Mouse (Mus musculus): ENCODE data around the gene Cry1. TPM values are rescaled to one million over a fixed set of nuclear protein-coding genes. Genes with fewer than 3 reads are reported as not detected.

Cry1 gene
- polyA plus RNA-seq, 1 experiment from 2014 or later = 12.3 TPM

- Histone ChIP-seq H3K4me2 (no peak overlapping the region), H3K4me3 (no peak overlapping the region), H3K4me1 (peaks cover 10% of the 10 kb centered on the region; the same call in 1 of the 2 replicates), H3K9me3 (replicated peaks) (no peaks in the 10 kb centered on the region), H3K27ac (no peak overlapping the region), H3K36me3 (no peaks in the 10 kb centered on the region), H3K9ac (no peak overlapping the region), H3K27me3 (replicated peaks) (peaks cover 5% of the 10 kb centered on the region; the same call in 1 of the 2 replicates)
- no peak for ATAC-seq
- 53% methylated on average over 5 of the region's 5 CpGs for whole genome bisulfite sequencing (ENCODE audit: insufficient replicate concordance)
Measured at GRCm38 (mm10) chr10:85189966-85190365, 5.1 kb upstream of the Cry1 start.

- H3K4me3 ChIP-seq = no peak overlapping the region
- H3K27ac ChIP-seq = no peak overlapping the region
- H3K9me3 ChIP-seq (replicated peaks) = no peaks in the 10 kb centered on the region
- H3K4me2 ChIP-seq = no peak overlapping the region
- no peaks in the 10 kb centered on the region for H3K36me3 ChIP-seq
- H3K27me3 ChIP-seq (replicated peaks) = peaks cover 24% of the 10 kb centered on the region
- H3K4me1 ChIP-seq = peaks cover 30% of the 10 kb centered on the region
- H3K9ac ChIP-seq = no peak overlapping the region
- ATAC-seq = no peak
- 89% methylated on average over 2 of the region's 2 CpGs for WGBS (ENCODE audit: insufficient replicate concordance)
Measured at GRCm38 (mm10) chr10:85186499-85186794, 1.6 kb upstream of the Cry1 start.

GRCm38 (mm10) chr10:85185639-85186498 is 1.0 kb upstream of the Cry1 start:
- Histone ChIP-seq H3K27ac (peak overlapping the region; percentile 8; the same call in 1 of the 2 replicates), H3K27me3 (replicated peaks) (peaks cover 24% of the 10 kb centered on the region), H3K4me3 (peak overlapping the region; percentile 67), H3K9me3 (replicated peaks) (no peaks in the 10 kb centered on the region), H3K9ac (peak overlapping the region; percentile 69), H3K36me3 (no peaks in the 10 kb centered on the region), H3K4me2 (peak overlapping the region; percentile 95), H3K4me1 (peaks cover 30% of the 10 kb centered on the region)
- ATAC-seq = no peak
- WGBS (ENCODE audit: insufficient replicate concordance) = 29% methylated on average over 14 of the region's 14 CpGs

GRCm38 (mm10) chr10:85184201-85184963 is 482 bp downstream of the Cry1 start:
- peak overlapping the region; percentile 69 for H3K9ac ChIP-seq
- peaks cover 24% of the 10 kb centered on the region for H3K27me3 ChIP-seq (replicated peaks)
- under 1% methylated on average over 95 of the region's 95 CpGs for WGBS (ENCODE audit: insufficient replicate concordance)
- no peaks in the 10 kb centered on the region for H3K9me3 ChIP-seq (replicated peaks)
- H3K4me2 ChIP-seq = peak overlapping the region; percentile 95
- no peaks in the 10 kb centered on the region for H3K36me3 ChIP-seq
- peaks cover 30% of the 10 kb centered on the region for H3K4me1 ChIP-seq
- H3K4me3 ChIP-seq = peak overlapping the region; percentile 67
- peak; percentile 28 for ATAC-seq
- H3K27ac ChIP-seq = peak overlapping the region; percentile 79; the same call in 1 of the 2 replicates

GRCm38 (mm10) chr10:85183619-85184018 is 1.2 kb downstream of the Cry1 start:
- Histone ChIP-seq H3K9me3 (replicated peaks) (no peaks in the 10 kb centered on the region), H3K27ac (no peak overlapping the region), H3K4me1 (peaks cover 30% of the 10 kb centered on the region), H3K36me3 (no peaks in the 10 kb centered on the region), H3K4me2 (peak overlapping the region; percentile 95), H3K27me3 (replicated peaks) (peaks cover 24% of the 10 kb centered on the region), H3K9ac (0 out of 2 replicates have a peak overlapping the region, but pooled peaks have one; percentile 31), H3K4me3 (peak overlapping the region; percentile 67)
- ATAC-seq = no peak
- WGBS (ENCODE audit: insufficient replicate concordance) = 4% methylated on average over 11 of the region's 11 CpGs

- Histone ChIP-seq H3K9ac (no peak overlapping the region), H3K4me2 (peak overlapping the region; percentile 95), H3K27me3 (replicated peaks) (peaks cover 24% of the 10 kb centered on the region), H3K4me3 (no peak overlapping the region), H3K4me1 (peaks cover 30% of the 10 kb centered on the region), H3K36me3 (no peaks in the 10 kb centered on the region), H3K27ac (no peak overlapping the region), H3K9me3 (replicated peaks) (no peaks in the 10 kb centered on the region)
- ATAC-seq = no peak
- 84% methylated on average over 10 of the region's 10 CpGs for whole genome bisulfite sequencing (ENCODE audit: insufficient replicate concordance)
Measured at GRCm38 (mm10) chr10:85182766-85183165, 2.1 kb downstream of the Cry1 start.

- Histone ChIP-seq H3K4me2 (no peak overlapping the region), H3K27ac (no peak overlapping the region), H3K27me3 (replicated peaks) (no peaks in the 10 kb centered on the region), H3K4me3 (no peak overlapping the region), H3K36me3 (no peaks in the 10 kb centered on the region), H3K4me1 (no peaks in the 10 kb centered on the region), H3K9me3 (replicated peaks) (no peaks in the 10 kb centered on the region), H3K9ac (no peak overlapping the region)
- WGBS (ENCODE audit: insufficient replicate concordance) = 44% methylated on average over 2 of the region's 2 CpGs
- no peak for ATAC-seq
Measured at GRCm38 (mm10) chr10:85176640-85177039, 8.2 kb downstream of the Cry1 start.

GRCm38 (mm10) chr10:85165306-85165705 is 19.6 kb downstream of the Cry1 start:
- ATAC-seq = no peak
- WGBS (ENCODE audit: insufficient replicate concordance) = 76% methylated on average over 5 of the region's 5 CpGs
- no peaks in the 10 kb centered on the region for H3K9me3 ChIP-seq (replicated peaks)

GRCm38 (mm10) chr10:85164791-85165190 is 20.1 kb downstream of the Cry1 start:
- no peaks in the 10 kb centered on the region for H3K4me1 ChIP-seq
- no peak overlapping the region for H3K4me3 ChIP-seq
- no peak overlapping the region for H3K9ac ChIP-seq
- no peaks in the 10 kb centered on the region for H3K27me3 ChIP-seq (replicated peaks)
- 78% methylated on average over 13 of the region's 13 CpGs for WGBS (ENCODE audit: insufficient replicate concordance)
- H3K4me2 ChIP-seq = no peak overlapping the region
- no peaks in the 10 kb centered on the region for H3K9me3 ChIP-seq (replicated peaks)
- no peak for ATAC-seq
- no peaks in the 10 kb centered on the region for H3K36me3 ChIP-seq
- H3K27ac ChIP-seq = no peak overlapping the region

More at GRCm38 (mm10) chr10:85165306-85165705, 19.6 kb downstream of the Cry1 start:
- Histone ChIP-seq H3K36me3 (no peaks in the 10 kb centered on the region), H3K27me3 (replicated peaks) (no peaks in the 10 kb centered on the region), H3K27ac (no peak overlapping the region), H3K4me1 (no peaks in the 10 kb centered on the region), H3K4me3 (no peak overlapping the region), H3K4me2 (no peak overlapping the region), H3K9ac (no peak overlapping the region)

GRCm38 (mm10) chr10:85161745-85162351 is 23.0 kb downstream of the Cry1 start:
- WGBS (ENCODE audit: insufficient replicate concordance) = 70% methylated on average over 5 of the region's 5 CpGs
- no peaks in the 10 kb centered on the region for H3K9me3 ChIP-seq (replicated peaks)
- H3K4me3 ChIP-seq = no peak overlapping the region
- no peaks in the 10 kb centered on the region for H3K4me1 ChIP-seq
- no peak for ATAC-seq
- no peak overlapping the region for H3K9ac ChIP-seq
- H3K27me3 ChIP-seq (replicated peaks) = no peaks in the 10 kb centered on the region
- H3K4me2 ChIP-seq = no peak overlapping the region
- H3K27ac ChIP-seq = no peak overlapping the region
- no peaks in the 10 kb centered on the region for H3K36me3 ChIP-seq

- no peaks in the 10 kb centered on the region for H3K9me3 ChIP-seq (replicated peaks)
- no peaks in the 10 kb centered on the region for H3K27me3 ChIP-seq (replicated peaks)
- no peak overlapping the region for H3K4me2 ChIP-seq
- H3K9ac ChIP-seq = no peak overlapping the region
- no peak for ATAC-seq
- no peak overlapping the region for H3K27ac ChIP-seq
- H3K4me1 ChIP-seq = no peaks in the 10 kb centered on the region
- H3K36me3 ChIP-seq = no peaks in the 10 kb centered on the region
- 63% methylated on average over 1 of the region's 1 CpGs for WGBS (ENCODE audit: insufficient replicate concordance)
- no peak overlapping the region for H3K4me3 ChIP-seq
Measured at GRCm38 (mm10) chr10:85159989-85160619, 24.8 kb downstream of the Cry1 start.
